Comparison of ENCODE assay signal across 13 mouse cellular contexts in the genomic region with DNA sequence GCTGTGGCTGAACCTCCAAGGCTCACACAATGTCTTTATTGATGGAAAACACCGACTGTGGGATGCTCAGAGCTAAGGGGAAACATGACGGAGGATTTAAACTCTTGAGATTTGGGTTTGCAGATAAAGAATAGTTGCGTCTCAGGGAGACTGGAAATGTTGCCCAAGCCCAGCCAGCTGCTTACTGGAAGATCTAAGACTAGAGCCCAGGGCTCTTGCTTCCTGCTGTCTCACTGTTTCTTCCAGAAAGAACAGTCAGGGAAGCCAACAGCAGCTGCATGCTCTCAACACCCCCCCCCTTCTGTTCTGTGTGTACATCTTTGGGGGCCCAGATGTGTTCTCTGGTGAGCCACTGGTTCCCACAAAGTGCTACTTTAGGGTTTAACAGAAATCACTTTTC.
DNase-seq lines count a peak whose midpoint lies in the region.
"Had no signal": no experiment of that assay in that cellular context is flagged by ENCODE, and none has a peak within 500 bp of the region (broad histone marks: within the 10 kb centered on the region; RNA-seq: fewer than 3 reads in every experiment).

No protein-coding gene starts in this region.

- intact Hi-C loops in gastrocnemius, postnatal 14 days (cut with DNase I; ENCODE audit: low total_unique reads), result loop anchor here (10.0 kb wide), 1 partner anchor 156 kb away; no protein-coding TSS in a partner anchor
- intact Hi-C loops in heart, postnatal 36 days (cut with DNase I), result no loop called here

- DNase-seq in gastrocnemius, postnatal 25 days, result peak; percentile 13
- no peak for DNase-seq in gastrocnemius, postnatal 14 days
- DNase-seq in kidney, postnatal 10 days, result peak; percentile 70
- no peak for DNase-seq in kidney, adult 8-10 months
- peak; percentile 70 for DNase-seq in heart, adult 8-10 months (ENCODE audit: low spot score)
- peak; percentile 44 to 48 for DNase-seq in heart, postnatal 36 days
- no peak for DNase-seq in left cerebral cortex, adult 18-20 months (ENCODE audit: low spot score in 2 of 2)
- no peak for DNase-seq in thymus, postnatal 14 days
- DNase-seq: adrenal gland, postnatal 36 days; cerebellum, adult 9-11 months; embryo, embryonic 11 days; layer of hippocampus, adult 9-11 months; right cerebral cortex, postnatal 14 days had no signal

Comparison
In these comparisons a context has a peak if more than half of its experiments do, and no peak if none do; other contexts are left out.
1. DNase-seq: peak in gastrocnemius, postnatal 25 days (single experiment), kidney, postnatal 10 days (single experiment), heart, adult 8-10 months (single experiment) and heart, postnatal 36 days (2 of 2); none in gastrocnemius, postnatal 14 days (single experiment), kidney, adult 8-10 months (0 of 2), left cerebral cortex, adult 18-20 months (0 of 2) and thymus, postnatal 14 days (single experiment).